Mouse (Mus musculus) left cerebral cortex, adult 11 months (tissue): Measurements from ENCODE around the gene Snf8.

Source experiments
- DNase-seq: peaks from one replicate; pipeline ENCODE4 v3.0.0; 2022; ENCODE audit warnings: low spot score

Gene Snf8

DNA sequence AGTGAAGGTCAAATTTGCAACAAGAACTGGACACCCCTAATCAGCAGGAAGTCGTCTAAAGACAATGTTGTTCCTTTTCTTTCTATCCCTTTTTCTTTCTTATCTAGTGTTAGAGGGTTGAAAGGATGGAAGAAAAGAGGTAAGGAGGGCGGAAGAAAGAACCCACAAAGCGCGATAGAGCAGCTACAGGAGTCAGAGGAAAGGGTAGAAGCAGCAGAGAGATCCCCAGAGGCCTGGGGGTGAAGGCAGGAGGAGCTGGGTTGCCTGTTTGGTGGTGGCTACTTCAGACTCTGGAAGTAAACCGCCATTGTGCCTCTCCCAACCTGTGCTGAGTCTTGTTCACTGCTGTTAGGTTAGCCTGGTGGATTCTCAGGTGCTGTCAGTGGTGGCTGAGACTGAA is 6.6 kb upstream of the Snf8 start:
- DNase-seq, result no peak

DNA sequence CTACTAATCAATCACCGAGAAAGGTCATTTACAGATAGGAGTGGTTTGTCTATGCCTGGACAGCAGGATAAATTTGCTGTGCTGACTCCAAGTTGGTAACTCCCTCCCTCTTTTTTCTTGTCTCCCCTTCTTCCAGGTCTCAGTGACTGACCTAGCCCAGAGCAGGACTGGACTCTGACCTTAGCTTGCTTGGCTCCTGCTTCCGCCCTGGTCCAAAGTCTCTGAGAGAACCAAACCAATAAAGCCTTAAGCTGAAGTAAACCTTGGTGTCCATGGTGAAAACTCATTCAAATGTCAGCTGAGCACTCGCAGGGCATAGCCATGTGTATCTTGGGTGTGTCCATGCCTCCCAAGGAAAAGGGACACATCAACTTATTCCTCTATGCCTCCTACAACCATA is 4.1 kb upstream of the Snf8 start:
- no peak for DNase-seq

DNA sequence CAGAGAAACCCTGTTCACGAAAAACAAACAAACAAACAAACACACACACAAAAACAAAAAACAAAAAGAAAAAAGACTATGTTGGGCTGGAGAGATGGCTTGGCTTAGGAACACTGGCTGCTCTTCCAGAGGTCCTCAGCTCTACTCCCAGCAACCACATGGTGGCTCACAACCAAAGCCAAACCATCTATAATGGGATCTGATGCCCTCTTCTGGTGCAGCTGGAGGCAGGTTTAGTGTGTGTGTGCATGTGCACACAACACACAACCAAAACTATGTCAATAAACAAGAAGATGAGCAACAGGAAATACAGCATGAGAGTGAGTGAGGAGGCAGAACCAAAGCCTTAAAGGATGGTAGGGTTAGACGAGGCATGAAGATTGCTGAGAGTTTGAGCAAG is 3.0 kb upstream of the Snf8 start:
- DNase-seq, result no peak

DNA sequence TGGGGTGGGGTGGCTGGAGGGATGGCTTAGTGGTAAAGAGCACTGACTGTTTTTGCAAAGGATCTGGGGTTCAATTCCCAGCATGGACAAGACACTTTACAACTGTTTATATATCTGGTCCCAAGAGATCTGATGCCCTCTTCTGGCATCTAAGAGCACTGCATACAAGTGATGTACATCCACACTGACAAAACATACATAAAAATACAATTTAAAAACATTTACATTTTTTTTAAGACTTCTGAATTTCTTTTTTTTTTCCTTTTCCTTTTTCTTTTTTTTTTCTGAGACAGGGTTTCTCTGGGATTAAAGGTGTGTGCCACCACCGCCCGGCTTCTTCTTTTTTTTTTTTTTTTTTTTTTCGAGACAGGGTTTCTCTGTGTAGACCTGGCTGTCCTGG is 1.4 kb upstream of the Snf8 start:
- no peak for DNase-seq

DNA sequence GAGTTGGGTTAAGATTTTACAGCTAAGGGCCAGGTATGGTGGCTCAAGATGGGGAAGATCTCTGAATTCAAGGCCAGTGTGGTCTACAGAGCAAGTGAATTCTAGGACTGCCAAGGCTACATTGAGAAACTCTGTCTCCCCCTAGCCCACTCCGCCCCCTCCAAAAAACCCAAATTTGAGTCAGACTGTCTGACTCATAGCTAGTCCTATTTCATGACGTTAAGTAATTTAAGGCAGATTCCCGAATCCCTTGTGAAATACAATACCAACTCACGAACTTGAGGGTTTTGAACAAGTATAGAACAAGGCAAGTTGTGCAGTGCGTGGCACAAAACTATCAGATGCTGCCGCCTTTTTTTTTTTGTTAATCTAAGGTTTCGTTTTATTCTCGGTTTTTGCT is 569 bp upstream of the Snf8 start:
- no peak for DNase-seq

DNA sequence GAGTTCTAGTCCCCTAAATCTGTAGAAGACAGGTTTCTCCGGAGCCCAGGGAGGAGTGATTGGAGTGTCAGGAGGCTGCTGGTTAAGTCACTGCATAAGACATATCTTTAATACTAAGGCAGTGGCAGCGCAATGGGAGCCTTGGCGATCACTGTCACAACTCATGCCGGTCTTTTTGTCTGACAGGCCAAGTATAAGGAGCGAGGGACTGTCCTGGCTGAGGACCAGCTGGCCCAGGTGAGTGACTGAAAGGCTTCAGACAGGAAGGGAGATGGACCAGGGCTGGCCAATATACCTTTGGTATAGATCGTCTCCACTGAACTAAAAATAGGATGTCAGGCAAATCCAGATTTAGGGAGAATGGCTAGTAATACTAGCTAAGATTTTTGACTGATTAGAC is 448 bp downstream of the Snf8 start:
- no peak for DNase-seq

DNA sequence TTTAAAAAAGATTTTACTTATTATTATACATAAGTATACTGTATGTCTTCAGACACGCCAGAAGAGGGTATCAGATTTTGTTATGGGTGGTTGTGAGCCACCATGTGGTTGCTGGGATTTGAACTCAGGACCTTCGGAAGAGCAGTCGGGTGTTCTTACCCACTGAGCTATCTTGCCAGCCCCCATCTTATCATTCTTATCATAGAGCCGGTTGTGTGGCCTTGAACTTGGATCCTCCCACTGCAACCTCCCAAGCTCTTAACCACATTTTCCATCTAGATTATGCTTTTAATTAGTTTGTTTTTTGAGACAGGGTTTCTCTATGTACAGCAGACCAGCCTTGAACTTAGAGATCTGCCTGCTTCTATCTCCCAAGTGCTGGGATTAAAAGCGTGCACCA is 2.8 kb downstream of the Snf8 start:
- no peak for DNase-seq

DNA sequence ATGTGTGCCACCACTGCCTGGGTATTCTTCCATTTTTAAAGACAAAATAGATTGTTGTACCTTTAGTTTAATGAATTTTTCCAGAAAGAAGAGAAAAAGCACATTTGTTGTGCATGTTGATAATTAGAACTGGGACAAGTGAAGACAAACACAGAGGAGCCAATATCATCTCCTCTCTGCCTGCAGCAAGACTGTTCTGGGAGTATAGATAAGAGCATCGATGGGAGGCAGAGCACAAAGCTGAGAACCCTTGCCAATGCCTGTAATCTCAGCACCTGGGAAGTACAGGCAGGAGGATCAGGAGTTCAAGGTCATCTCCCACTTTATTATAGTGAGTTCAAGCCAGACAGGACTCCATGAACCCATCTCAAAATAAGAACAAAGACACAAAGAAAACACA is 3.9 kb downstream of the Snf8 start:
- no peak for DNase-seq

DNA sequence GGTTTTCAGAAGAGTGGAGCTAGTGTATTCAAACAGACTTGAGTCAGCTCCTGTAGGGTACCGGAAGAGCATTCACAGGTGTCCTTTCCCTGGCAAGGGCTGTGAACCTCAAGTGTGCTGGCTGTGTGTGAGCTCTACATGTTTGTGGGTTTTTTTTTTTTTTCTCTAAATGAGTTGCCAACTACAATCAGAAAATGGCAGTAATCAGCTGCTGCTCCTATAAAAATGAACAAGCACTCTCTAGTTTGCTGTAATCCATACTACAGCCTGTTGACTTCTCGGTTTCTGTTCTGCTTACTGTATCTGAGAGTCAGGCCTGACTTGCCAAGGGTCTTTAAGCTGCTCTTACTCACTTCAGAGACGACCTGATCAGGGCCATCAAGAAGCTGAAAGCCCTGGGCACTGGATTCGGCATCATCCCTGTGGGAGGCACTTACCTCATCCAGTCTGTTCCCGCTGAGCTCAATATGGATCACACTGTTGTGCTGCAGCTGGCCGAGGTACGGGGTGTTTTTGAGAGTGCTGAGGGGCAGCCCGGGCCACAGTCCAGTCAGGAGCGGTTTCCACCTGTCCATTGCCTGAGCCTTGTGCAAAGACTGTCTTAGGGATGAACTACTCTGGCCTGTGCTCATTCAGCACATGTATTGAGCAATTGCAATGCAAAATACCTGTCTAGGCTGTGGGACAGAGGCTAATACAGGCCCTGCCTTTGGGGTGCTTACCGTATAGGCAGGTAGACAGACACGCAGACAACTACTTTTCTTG is 10.3 kb downstream of the Snf8 start:
- no peak for DNase-seq

DNA sequence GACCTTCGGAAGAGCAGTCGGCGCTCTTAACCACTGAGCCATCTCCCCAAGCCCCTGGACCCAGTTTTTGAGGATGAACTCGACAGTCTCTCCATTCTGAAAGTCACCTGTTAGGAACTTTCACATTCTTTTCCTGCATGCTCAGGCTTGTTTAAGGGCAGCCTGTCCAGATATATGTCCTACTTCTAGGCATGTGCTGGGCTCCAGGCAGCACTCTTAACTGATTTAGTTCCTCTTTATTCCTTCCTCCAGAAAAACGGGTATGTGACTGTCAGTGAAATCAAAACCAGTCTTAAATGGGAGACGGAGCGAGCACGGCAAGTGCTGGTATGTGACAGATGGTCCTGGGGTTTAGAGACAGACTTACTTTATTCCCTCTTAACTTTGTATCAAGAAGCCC is 11.3 kb downstream of the Snf8 start:
- no peak for DNase-seq

DNA sequence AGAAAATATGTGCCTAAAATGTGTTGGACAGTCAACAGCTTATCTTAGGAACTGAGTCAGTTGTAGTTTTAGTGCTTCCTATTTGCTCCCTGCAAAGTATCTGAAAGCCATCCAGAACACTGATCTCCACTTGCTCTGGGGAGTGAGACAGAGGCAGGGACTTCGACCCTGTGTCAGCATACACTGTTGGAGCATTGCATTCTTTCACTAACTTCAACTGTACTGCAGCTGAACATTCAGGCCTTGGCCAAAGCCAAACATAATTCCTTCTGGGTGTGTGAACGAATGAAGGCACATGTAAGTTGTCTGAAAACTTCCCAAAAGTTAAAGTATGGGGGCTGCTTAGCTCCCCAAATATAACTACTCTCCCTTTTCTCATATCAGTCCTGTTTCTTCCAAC is 12.1 kb downstream of the Snf8 start:
- no peak for DNase-seq

DNA sequence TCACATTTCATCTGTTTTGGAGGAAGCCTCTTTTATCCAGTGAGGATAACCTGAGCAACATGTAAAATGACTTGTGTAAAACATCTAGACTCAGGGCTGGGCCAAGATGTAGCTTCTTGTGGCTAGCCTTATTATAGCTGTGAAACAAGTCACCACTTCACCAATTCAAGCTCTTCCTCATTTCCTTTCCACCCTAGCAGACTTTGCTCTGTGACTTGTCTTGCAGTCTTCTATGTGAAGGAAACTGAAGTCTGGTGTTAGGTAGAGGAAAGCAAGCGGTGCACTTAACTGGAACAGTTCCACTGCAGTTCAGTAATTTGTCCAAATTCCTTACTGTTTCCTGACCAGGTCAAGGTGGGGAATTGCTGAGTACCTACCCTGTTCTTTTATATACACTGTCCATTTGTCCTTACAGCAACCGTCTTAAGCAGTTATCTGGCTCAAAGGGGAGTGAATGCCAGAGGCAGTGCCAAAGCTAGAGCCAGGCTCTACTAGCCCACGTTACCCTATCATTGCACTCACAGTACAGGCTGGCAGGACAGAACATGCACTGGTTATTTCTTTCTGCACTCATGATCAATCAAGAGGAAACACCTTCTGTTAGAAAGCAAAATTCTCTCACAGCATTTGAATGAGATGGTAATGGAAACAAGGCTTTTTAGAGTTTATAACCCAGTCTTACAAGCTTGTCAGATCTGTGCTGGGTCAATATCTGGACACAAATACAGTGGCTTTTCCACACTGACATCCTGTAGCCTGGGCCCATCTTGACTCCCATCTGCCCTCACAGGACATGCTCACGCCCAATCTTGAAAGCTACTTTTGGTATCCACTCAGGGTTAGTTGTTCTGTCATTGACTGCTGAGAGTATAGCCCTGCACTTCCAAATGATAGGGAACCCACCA is 13.0 kb downstream of the Snf8 start:
- DNase-seq, result no peak

DNA sequence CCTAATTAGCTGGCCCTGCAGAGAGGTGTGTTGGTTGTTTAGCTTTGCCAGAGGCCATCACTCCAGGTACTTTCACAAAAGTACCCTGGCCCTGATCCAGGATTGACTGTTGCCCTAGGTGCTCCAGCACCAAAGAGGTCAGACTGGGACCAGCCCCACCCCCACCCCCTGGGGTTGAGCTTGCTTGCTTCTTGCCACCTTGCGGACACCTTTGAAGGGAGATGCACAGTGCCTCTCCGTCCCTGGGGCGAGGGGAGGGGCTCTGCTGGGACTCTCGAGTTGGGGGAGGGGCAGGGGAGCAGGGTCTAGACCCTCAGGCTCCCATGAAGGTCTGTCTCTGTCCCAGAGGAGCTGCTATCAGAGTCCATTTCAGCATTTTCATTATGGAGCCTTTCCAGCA is 15.3 kb downstream of the Snf8 start:
- no peak for DNase-seq

DNA sequence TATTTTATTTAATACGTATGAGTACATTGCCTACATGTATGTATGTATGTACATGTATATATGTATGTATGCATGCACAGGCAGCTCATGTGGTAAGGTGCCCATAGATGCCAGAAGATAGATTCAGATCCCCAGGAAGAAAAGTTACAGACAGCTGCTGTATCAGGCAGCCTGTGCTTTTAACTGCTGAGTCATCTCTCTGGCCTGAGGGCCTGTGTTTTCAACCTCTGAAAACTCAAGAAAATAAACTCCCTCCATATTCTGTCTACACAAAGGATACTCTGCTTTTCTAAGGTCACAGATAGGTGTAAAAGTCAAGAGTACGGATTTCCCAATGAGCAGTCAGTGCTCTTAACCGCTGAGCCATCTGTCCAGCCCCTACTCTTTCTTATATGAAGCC is 16.2 kb downstream of the Snf8 start:
- DNase-seq, result no peak

DNA sequence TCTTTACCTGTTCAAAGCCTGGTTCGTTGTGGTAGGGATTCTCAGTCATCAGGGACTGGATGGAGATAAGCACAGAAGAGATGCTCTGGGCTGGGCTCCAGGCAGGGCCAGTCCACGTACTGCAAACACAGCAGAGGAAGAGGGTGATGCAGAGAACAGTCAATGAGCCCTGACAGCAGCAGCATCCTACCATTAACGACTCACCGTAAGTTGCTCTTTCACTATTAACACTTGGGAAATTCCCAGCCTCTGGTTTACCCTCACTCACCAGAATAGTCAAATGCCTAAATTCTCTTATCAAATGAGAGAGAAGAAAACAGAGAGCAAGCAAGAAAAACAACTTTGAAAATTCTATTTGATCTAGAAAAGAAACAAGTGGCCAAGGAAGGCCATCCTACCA is 23.6 kb downstream of the Snf8 start:
- DNase-seq, result no peak

DNA sequence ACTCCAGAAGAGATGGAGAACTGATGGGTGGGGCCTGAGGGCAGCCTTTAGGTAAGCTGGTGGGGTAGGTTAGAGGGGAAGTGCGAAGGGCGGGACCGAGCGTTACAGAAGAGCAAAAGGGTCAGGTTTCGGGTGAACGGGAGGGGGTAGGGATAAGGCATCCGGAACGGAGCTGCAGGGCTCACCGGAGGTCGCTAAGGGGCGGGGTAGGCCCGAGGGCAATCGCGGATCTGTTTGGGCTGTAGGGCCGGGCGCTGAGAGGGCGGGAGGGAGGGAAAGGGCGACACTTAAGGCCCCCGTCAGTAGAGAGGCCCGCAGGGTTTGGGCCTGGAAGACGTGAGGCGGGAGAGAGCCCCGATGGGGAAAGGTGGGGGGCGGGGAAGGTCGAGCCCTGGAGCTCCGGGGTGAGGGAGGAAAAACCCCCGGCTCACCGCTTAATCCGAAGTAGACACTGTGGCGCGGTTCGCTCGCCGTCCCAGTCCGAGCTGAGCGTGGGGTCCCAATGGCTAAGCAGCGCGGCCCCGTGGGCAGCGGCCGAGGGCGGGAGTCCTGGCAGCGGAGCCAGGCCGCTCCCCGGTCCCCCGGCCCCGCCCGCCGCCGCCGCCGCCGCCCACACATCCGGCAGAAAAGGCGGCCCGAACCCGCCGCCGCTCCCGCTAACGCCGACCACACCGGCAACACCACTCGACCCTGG is 30.0 kb downstream of the Snf8 start:
- DNase-seq, result no peak

DNA sequence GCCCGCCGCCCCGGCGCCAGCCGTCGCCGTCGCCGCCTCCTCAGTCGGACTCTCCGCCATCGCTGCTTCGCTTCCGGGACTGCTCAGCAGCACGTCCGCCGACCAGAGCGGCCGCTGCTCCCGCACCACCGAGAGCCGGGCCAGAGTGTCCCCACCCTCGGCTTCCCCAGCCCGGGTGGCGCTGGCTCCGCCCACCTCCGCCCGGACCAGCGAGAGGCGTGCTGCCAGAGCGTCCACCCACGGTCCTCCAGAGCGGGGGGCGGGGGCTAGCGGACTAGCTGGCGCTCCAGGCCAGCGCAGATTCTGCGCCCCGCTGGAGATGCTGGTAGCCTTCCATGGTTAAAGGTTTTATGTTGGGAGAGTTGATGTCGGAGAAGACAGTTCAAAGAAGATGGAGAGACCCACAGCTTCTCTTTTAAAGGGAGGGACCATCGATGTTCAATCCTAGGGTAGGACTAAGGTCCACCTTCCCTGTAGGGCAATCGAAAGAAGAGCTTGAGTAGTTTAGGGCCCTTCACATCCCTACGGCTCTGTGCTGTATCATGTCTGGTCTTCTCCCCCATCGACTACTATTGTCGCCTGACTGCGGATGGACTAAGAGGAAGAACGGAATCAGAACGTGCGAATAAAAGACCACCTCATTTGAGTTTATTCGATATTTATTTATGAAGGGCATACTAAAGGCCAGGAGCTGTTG is 30.7 kb downstream of the Snf8 start, which contains the start of gene Ube2z:
Ube2z (minus strand) TSS at position 174 of the 697 bp plus-strand sequence.
- peak; percentile 93 for DNase-seq

DNA sequence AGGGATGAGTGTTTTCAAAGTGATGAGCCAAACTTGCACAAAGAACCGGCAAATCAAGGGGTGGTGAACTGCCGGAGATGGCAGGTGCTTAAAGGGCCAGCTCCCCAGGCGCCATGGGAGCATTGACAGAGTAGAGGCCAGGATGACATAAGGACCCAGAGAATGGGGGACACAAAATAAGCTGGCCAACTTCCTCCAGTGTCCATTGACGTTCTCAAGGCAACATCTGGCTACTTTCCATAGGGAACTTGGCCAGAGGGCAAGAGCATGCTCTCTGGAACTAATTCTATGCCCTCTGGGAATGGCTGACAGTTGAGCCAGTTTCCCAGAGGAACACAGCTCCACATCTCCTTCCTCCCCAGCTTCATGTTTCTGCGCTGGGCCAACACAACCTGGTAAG is 33.5 kb downstream of the Snf8 start:
- no peak for DNase-seq

DNA sequence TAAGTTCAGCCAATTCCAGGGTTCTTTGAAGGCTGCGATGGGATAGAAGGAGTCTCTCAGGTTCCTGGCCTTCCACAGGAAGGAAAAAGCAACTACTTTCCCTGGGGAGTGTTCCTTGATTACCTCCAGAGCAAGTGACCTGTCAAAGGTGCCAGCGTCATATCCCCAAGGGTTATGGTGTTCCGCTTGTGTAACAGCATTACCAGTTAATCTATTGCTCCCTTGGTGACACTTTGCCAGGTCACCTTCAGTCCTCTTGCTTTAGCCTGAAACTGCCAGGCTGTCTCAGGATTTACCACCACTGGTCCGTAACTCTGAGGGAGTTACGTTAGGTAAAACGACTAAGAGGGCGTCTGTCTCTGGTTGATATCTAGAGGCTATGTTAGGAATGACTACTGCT is 35.7 kb downstream of the Snf8 start:
- DNase-seq, result no peak

DNA sequence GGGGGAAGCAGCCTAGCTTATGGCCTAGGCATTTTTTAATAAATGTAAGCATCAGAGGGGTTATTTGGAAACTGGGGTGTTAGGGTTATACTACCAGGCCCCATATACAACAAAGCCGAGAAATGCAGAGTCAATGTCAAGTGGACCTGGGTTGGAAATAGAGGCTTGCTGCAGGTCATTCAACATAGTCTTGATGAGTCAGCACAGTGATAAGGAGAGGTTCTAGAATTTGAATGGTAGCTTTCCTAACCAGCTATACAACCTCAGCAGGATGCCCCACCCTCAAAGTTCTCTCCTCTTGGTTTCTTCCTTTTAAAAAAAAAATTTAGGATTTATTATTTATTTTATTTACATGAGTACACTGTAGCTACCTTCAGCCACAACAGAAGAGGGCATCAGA is 36.3 kb downstream of the Snf8 start:
- no peak for DNase-seq

DNA sequence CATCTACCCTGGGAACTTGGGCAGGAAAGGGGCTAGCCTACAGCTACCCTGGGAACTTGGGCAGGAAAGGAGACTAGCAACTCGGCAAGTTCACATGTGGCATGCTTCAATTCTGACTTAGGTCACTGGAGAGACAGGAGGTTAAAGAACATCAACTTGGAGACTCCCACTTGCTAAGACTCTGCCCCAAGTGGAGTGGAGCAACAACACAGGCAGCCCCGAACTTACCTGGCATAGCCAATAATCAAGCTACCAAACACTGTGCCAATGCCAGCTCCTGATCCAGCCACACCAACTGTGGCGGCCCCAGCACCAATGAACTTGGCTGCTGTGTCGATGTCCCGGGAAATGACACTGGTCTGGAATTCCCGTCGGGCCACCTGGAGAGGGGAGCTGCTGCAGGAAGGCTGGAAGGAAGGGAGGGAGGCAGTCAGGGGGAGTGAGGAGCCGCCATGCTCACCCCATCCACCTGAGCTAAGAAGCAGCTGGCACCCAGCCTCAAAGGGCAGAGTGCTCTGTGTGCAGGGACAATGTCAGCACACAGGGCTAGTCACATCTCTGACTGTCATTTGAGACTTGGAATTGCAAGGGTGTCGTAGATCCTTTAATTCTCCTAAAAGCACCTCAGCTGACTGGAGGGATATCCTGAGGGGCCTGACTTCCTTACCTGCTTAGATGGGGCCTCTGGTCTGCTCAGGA is 38.8 kb downstream of the Snf8 start:
- no peak for DNase-seq
